Mouse (Mus musculus) liver, adult 2 months (tissue): ENCODE results near the gene Gpr158.

Experiments
- CTCF ChIP-seq: fragments of 200-500 bp; IDR thresholded peaks from 2 replicates; pipeline ENCODE4 v1.5.1; 2011; ENCODE audit warnings: low read depth, low read length, control low read depth
- POLR2A ChIP-seq: fragments of 200-500 bp; IDR thresholded peaks from 2 replicates; pipeline ENCODE4 v1.6.1; 2011; ENCODE audit warnings: low read length, control low read depth; ENCODE audit not compliant: insufficient read depth; ENCODE audit errors: extremely low read depth

GRCm38 (mm10) chr2:21684736-21685135 lies 317.4 kb downstream of the Gpr158 start:
- TF ChIP-seq CTCF = no peak
- TF ChIP-seq POLR2A = no peak
